Mouse (Mus musculus): ENCODE results near the gene Pole3. TPM values are rescaled to one million over a fixed set of nuclear protein-coding genes. Genes with fewer than 3 reads are reported as not detected.

The Pole3 gene
- polyA plus RNA-seq, 1 experiment, result 8.9 TPM

- H3K36me3 ChIP-seq (ENCODE audit: control insufficient read depth, insufficient read depth, low read length), result no peaks in the 10 kb centered on the region
- H3K27me3 ChIP-seq (ENCODE audit: control insufficient read depth, insufficient read depth, low read length), result no peaks in the 10 kb centered on the region
- no peaks in the 10 kb centered on the region for H3K4me1 ChIP-seq (ENCODE audit: control insufficient read depth, insufficient read depth, insufficient read length, low read length)
- H3K4me3 ChIP-seq (ENCODE audit: low read depth, low read length), result no peak overlapping the region
- TF ChIP-seq CTCF (IDR thresholded peaks at IDR 0.05; ENCODE audit: extremely low read depth, insufficient read length, insufficient replicate concordance, low read depth, low read length), result no peak
- no peak for TF ChIP-seq POLR2A (IDR thresholded peaks at IDR 0.05; ENCODE audit: low read depth, low read length)
- 81% methylated on average over 3 of the region's 3 CpGs for WGBS
- no peak overlapping the region for H3K27ac ChIP-seq (ENCODE audit: insufficient read depth, low read depth, low read length)
Observed at GRCm38 (mm10) chr4:62541802-62542201, 16.9 kb upstream of the Pole3 start.

- Histone ChIP-seq H3K36me3 (ENCODE audit: control insufficient read depth, insufficient read depth, low read length) (no peaks in the 10 kb centered on the region), H3K4me1 (ENCODE audit: control insufficient read depth, insufficient read depth, insufficient read length, low read length) (peaks cover 2% of the 10 kb centered on the region), H3K27ac (ENCODE audit: insufficient read depth, low read depth, low read length) (no peak overlapping the region), H3K4me3 (ENCODE audit: low read depth, low read length) (no peak overlapping the region), H3K27me3 (ENCODE audit: control insufficient read depth, insufficient read depth, low read length) (no peaks in the 10 kb centered on the region)
- 89% methylated on average over 6 of the region's 6 CpGs for WGBS
- TF ChIP-seq CTCF (IDR thresholded peaks at IDR 0.05; ENCODE audit: extremely low read depth, insufficient read length, insufficient replicate concordance, low read depth, low read length) (no peak), POLR2A (IDR thresholded peaks at IDR 0.05; ENCODE audit: low read depth, low read length) (no peak)
Observed at GRCm38 (mm10) chr4:62533729-62534128, 8.9 kb upstream of the Pole3 start.

GRCm38 (mm10) chr4:62527655-62528054 lies 2.8 kb upstream of the Pole3 start:
- Histone ChIP-seq H3K36me3 (ENCODE audit: control insufficient read depth, insufficient read depth, low read length) (no peaks in the 10 kb centered on the region), H3K4me1 (ENCODE audit: control insufficient read depth, insufficient read depth, insufficient read length, low read length) (peaks cover 5% of the 10 kb centered on the region), H3K4me3 (ENCODE audit: low read depth, low read length) (no peak overlapping the region), H3K27ac (ENCODE audit: insufficient read depth, low read depth, low read length) (no peak overlapping the region), H3K27me3 (ENCODE audit: control insufficient read depth, insufficient read depth, low read length) (no peaks in the 10 kb centered on the region)
- TF ChIP-seq POLR2A (IDR thresholded peaks at IDR 0.05; ENCODE audit: low read depth, low read length), result no peak
- TF ChIP-seq CTCF (IDR thresholded peaks at IDR 0.05; ENCODE audit: extremely low read depth, insufficient read length, insufficient replicate concordance, low read depth, low read length), result no peak
- 82% methylated on average over 4 of the region's 4 CpGs for WGBS

- 56% methylated on average over 2 of the region's 2 CpGs for WGBS
- no peaks in the 10 kb centered on the region for H3K27me3 ChIP-seq (ENCODE audit: control insufficient read depth, insufficient read depth, low read length)
- H3K36me3 ChIP-seq (ENCODE audit: control insufficient read depth, insufficient read depth, low read length), result no peaks in the 10 kb centered on the region
- H3K4me1 ChIP-seq (ENCODE audit: control insufficient read depth, insufficient read depth, insufficient read length, low read length), result peaks cover 5% of the 10 kb centered on the region
- no peak overlapping the region for H3K27ac ChIP-seq (ENCODE audit: insufficient read depth, low read depth, low read length)
- no peak for TF ChIP-seq POLR2A (IDR thresholded peaks at IDR 0.05; ENCODE audit: low read depth, low read length)
- no peak for TF ChIP-seq CTCF (IDR thresholded peaks at IDR 0.05; ENCODE audit: extremely low read depth, insufficient read length, insufficient replicate concordance, low read depth, low read length)
- no peak overlapping the region for H3K4me3 ChIP-seq (ENCODE audit: low read depth, low read length)
Observed at GRCm38 (mm10) chr4:62526256-62526655, 1.4 kb upstream of the Pole3 start.

GRCm38 (mm10) chr4:62525489-62525811 lies 582 bp upstream of the Pole3 start:
- Histone ChIP-seq H3K4me3 (ENCODE audit: low read depth, low read length) (peak overlapping the region; percentile 95), H3K27me3 (ENCODE audit: control insufficient read depth, insufficient read depth, low read length) (no peaks in the 10 kb centered on the region), H3K4me1 (ENCODE audit: control insufficient read depth, insufficient read depth, insufficient read length, low read length) (peaks cover 5% of the 10 kb centered on the region), H3K36me3 (ENCODE audit: control insufficient read depth, insufficient read depth, low read length) (no peaks in the 10 kb centered on the region), H3K27ac (ENCODE audit: insufficient read depth, low read depth, low read length) (no peak overlapping the region)
- 2% methylated on average over 10 of the region's 10 CpGs for WGBS
- 0 out of 2 replicates have a peak, but pooled peaks have one; percentile 6 for TF ChIP-seq CTCF (IDR thresholded peaks at IDR 0.05; ENCODE audit: extremely low read depth, insufficient read length, insufficient replicate concordance, low read depth, low read length)
- TF ChIP-seq POLR2A (IDR thresholded peaks at IDR 0.05; ENCODE audit: low read depth, low read length), result no peak

GRCm38 (mm10) chr4:62520892-62521400 lies 3.9 kb downstream of the Pole3 start:
- no peaks in the 10 kb centered on the region for H3K27me3 ChIP-seq (ENCODE audit: control insufficient read depth, insufficient read depth, low read length)
- H3K27ac ChIP-seq (ENCODE audit: insufficient read depth, low read depth, low read length), result no peak overlapping the region
- WGBS, result 57% methylated on average over 2 of the region's 2 CpGs
- peaks cover 16% of the 10 kb centered on the region for H3K4me1 ChIP-seq (ENCODE audit: control insufficient read depth, insufficient read depth, insufficient read length, low read length)
- no peak for TF ChIP-seq CTCF (IDR thresholded peaks at IDR 0.05; ENCODE audit: extremely low read depth, insufficient read length, insufficient replicate concordance, low read depth, low read length)
- no peak overlapping the region for H3K4me3 ChIP-seq (ENCODE audit: low read depth, low read length)
- no peaks in the 10 kb centered on the region for H3K36me3 ChIP-seq (ENCODE audit: control insufficient read depth, insufficient read depth, low read length)

GRCm38 (mm10) chr4:62519849-62520233 lies 5.0 kb downstream of the Pole3 start, which contains the start of gene Alad:
Gene Alad (minus strand): TSS chr4:62519918.
- H3K27me3 ChIP-seq (ENCODE audit: control insufficient read depth, insufficient read depth, low read length), result no peaks in the 10 kb centered on the region
- H3K4me3 ChIP-seq (ENCODE audit: low read depth, low read length), result peak within 1 kb of the TSS; percentile 91
- H3K4me1 ChIP-seq (ENCODE audit: control insufficient read depth, insufficient read depth, insufficient read length, low read length), result peaks cover 22% of the 10 kb centered on the region
- H3K27ac ChIP-seq (ENCODE audit: insufficient read depth, low read depth, low read length), result peak within 1 kb of the TSS; percentile 85
- TF ChIP-seq POLR2A (IDR thresholded peaks at IDR 0.05; ENCODE audit: low read depth, low read length) (peak; percentile 87; the same call in 1 of the 2 replicates), CTCF (IDR thresholded peaks at IDR 0.05; ENCODE audit: extremely low read depth, insufficient read length, insufficient replicate concordance, low read depth, low read length) (no peak)
- under 1% methylated on average over 37 of the region's 37 CpGs for WGBS
- no peaks in the 10 kb centered on the region for H3K36me3 ChIP-seq (ENCODE audit: control insufficient read depth, insufficient read depth, low read length)
